Mouse (Mus musculus) lung, adult 2 months (tissue): ENCODE results near the gene Stkld1.

ENCODE experiments used
- CTCF ChIP-seq: fragments of 200-500 bp; IDR thresholded peaks from 2 replicates; pipeline ENCODE4 v1.5.1; 2011; ENCODE audit warnings: mild to moderate bottlenecking, low read length, control low read depth; ENCODE audit not compliant: insufficient read depth
- POLR2A ChIP-seq: fragments of 200-500 bp; IDR thresholded peaks from 2 replicates; pipeline ENCODE4 v1.6.1; 2011; ENCODE audit warnings: low read depth, mild to moderate bottlenecking, control low read depth, low read length, borderline replicate concordance; ENCODE audit errors: extremely low read depth

DNA sequence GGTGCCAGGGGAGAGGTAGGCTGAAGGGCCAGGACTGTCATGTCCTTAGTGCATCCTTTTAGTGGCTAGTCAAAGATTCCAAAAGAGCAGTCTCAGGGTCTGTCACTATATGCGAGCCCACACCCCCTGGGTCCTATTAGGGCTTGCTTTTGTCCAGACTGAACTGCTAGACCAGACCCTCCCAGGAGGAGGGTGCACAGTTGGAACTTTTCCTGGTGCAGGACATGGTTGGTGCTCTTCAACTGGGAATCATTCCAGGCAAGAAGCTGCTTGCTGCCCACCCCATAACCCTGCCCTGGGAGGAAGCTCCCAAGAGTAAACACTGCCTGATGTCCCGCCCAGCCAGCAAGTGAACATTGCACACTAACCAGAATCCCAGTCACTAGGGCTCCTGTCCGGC is 39.3 kb downstream of the Stkld1 start, which contains the start of gene Adamts13:
- TF ChIP-seq POLR2A (no peak), CTCF (no peak)
